Mouse (Mus musculus) frontal cortex, postnatal 14 days (tissue): ENCODE measurements around the gene Gm9918.

ENCODE experiments used
- DNase-seq, 2 experiments: peaks; one replicate each; pipeline ENCODE4 v3.0.0; 2022; ENCODE audit warnings: low spot score in 2 of 2

Gene Gm9918

GRCm38 (mm10) chr15:102245461-102245881 is 24.9 kb upstream of the Gm9918 start:
- no peak for DNase-seq

GRCm38 (mm10) chr15:102245891-102246741 is 24.2 kb upstream of the Gm9918 start:
- DNase-seq: peak; percentile 63 to 65

GRCm38 (mm10) chr15:102246866-102247251 is 23.5 kb upstream of the Gm9918 start:
- peak; percentile 80 to 84 for DNase-seq

- DNase-seq: no peak
Measured at GRCm38 (mm10) chr15:102247252-102248130, 22.9 kb upstream of the Gm9918 start.

GRCm38 (mm10) chr15:102248131-102248811 is 22.1 kb upstream of the Gm9918 start:
- no peak for DNase-seq

GRCm38 (mm10) chr15:102248812-102249191 is 21.6 kb upstream of the Gm9918 start:
- no peak for DNase-seq

GRCm38 (mm10) chr15:102249251-102249691 is 21.1 kb upstream of the Gm9918 start:
- no peak for DNase-seq

- DNase-seq: no peak
Measured at GRCm38 (mm10) chr15:102249967-102250366, 20.4 kb upstream of the Gm9918 start.

GRCm38 (mm10) chr15:102250521-102250920 is 19.8 kb upstream of the Gm9918 start:
- no peak for DNase-seq

- no peak for DNase-seq
Measured at GRCm38 (mm10) chr15:102255547-102256255, 14.7 kb upstream of the Gm9918 start.

GRCm38 (mm10) chr15:102256431-102257201 is 13.7 kb upstream of the Gm9918 start:
- DNase-seq: no peak

- no peak for DNase-seq
Measured at GRCm38 (mm10) chr15:102257202-102258075, 12.9 kb upstream of the Gm9918 start, which contains the start of gene Rarg. Gene Rarg, minus strand, starts transcription at chr15:102257517.

- no peak for DNase-seq
Measured at GRCm38 (mm10) chr15:102258076-102258470, 12.3 kb upstream of the Gm9918 start.

GRCm38 (mm10) chr15:102258581-102259253 is 11.6 kb upstream of the Gm9918 start:
- no peak for DNase-seq

- no peak for DNase-seq
Measured at GRCm38 (mm10) chr15:102262582-102262981, 7.8 kb upstream of the Gm9918 start.

GRCm38 (mm10) chr15:102263037-102263436 is 7.3 kb upstream of the Gm9918 start:
- DNase-seq: no peak

- DNase-seq: no peak
Measured at GRCm38 (mm10) chr15:102265548-102265947, 4.8 kb upstream of the Gm9918 start.

- DNase-seq: no peak
Measured at GRCm38 (mm10) chr15:102271441-102271840, 1.1 kb downstream of the Gm9918 start.
